Mouse (Mus musculus): ENCODE results near the gene Ssu2. TPM values are rescaled to one million over a fixed set of nuclear protein-coding genes. Genes with fewer than 3 reads are reported as not detected.

Gene Ssu2
- polyA plus RNA-seq, 1 experiment from 2014 or later: 0.28 TPM

- Histone ChIP-seq H3K4me1 (no peaks in the 10 kb centered on the region), H3K9ac (replicated peaks) (no peak overlapping the region), H3K4me3 (replicated peaks) (no peak overlapping the region), H3K27me3 (replicated peaks) (no peaks in the 10 kb centered on the region), H3K36me3 (no peaks in the 10 kb centered on the region), H3K9me3 (replicated peaks) (no peaks in the 10 kb centered on the region), H3K27ac (replicated peaks) (no peak overlapping the region), H3K4me2 (no peak overlapping the region)
- no peak for ATAC-seq (ENCODE audit: low FRiP score)
- 73% methylated on average over 6 of the region's 6 CpGs for WGBS
Measured at GRCm38 (mm10) chr6:112337667-112338066, 50.2 kb downstream of the Ssu2 start.

- Histone ChIP-seq H3K4me1 (peaks cover 3% of the 10 kb centered on the region; the same call in 1 of the 2 replicates), H3K9me3 (replicated peaks) (no peaks in the 10 kb centered on the region), H3K27me3 (replicated peaks) (no peaks in the 10 kb centered on the region), H3K4me2 (no peak overlapping the region), H3K27ac (replicated peaks) (no peak overlapping the region), H3K9ac (replicated peaks) (no peak overlapping the region), H3K4me3 (replicated peaks) (no peak overlapping the region), H3K36me3 (no peaks in the 10 kb centered on the region)
- 89% methylated on average over 5 of the region's 5 CpGs for WGBS
- no peak for ATAC-seq (ENCODE audit: low FRiP score)
Measured at GRCm38 (mm10) chr6:112333930-112334329, 53.9 kb downstream of the Ssu2 start.

GRCm38 (mm10) chr6:112331223-112331598 lies 56.6 kb downstream of the Ssu2 start:
- no peak overlapping the region for H3K4me3 ChIP-seq (replicated peaks)
- no peak overlapping the region for H3K4me2 ChIP-seq
- no peak for ATAC-seq (ENCODE audit: low FRiP score)
- WGBS: 55% methylated on average over 6 of the region's 6 CpGs
- H3K27me3 ChIP-seq (replicated peaks): no peaks in the 10 kb centered on the region
- H3K27ac ChIP-seq (replicated peaks): no peak overlapping the region
- H3K9me3 ChIP-seq (replicated peaks): no peaks in the 10 kb centered on the region
- no peaks in the 10 kb centered on the region for H3K36me3 ChIP-seq
- no peak overlapping the region for H3K9ac ChIP-seq (replicated peaks)
- H3K4me1 ChIP-seq: peaks cover 3% of the 10 kb centered on the region; the same call in 1 of the 2 replicates

GRCm38 (mm10) chr6:112330520-112331222 lies 57.2 kb downstream of the Ssu2 start:
- no peak for ATAC-seq (ENCODE audit: low FRiP score)
- peaks cover 3% of the 10 kb centered on the region; the same call in 1 of the 2 replicates for H3K4me1 ChIP-seq
- no peak overlapping the region for H3K4me3 ChIP-seq (replicated peaks)
- H3K4me2 ChIP-seq: no peak overlapping the region
- H3K27ac ChIP-seq (replicated peaks): no peak overlapping the region
- H3K9ac ChIP-seq (replicated peaks): no peak overlapping the region
- H3K27me3 ChIP-seq (replicated peaks): no peaks in the 10 kb centered on the region
- WGBS: 50% methylated on average over 5 of the region's 5 CpGs
- no peaks in the 10 kb centered on the region for H3K36me3 ChIP-seq
- no peaks in the 10 kb centered on the region for H3K9me3 ChIP-seq (replicated peaks)

- H3K9me3 ChIP-seq (replicated peaks): no peaks in the 10 kb centered on the region
- H3K27me3 ChIP-seq (replicated peaks): no peaks in the 10 kb centered on the region
- H3K4me1 ChIP-seq: peaks cover 3% of the 10 kb centered on the region; the same call in 1 of the 2 replicates
- no peak overlapping the region for H3K27ac ChIP-seq (replicated peaks)
- no peak for ATAC-seq (ENCODE audit: low FRiP score)
- H3K9ac ChIP-seq (replicated peaks): no peak overlapping the region
- H3K4me3 ChIP-seq (replicated peaks): no peak overlapping the region
- no peaks in the 10 kb centered on the region for H3K36me3 ChIP-seq
- H3K4me2 ChIP-seq: no peak overlapping the region
- WGBS: 87% methylated on average over 5 of the region's 5 CpGs
Measured at GRCm38 (mm10) chr6:112327793-112328192, 60.0 kb downstream of the Ssu2 start.

- Histone ChIP-seq H3K9me3 (replicated peaks) (no peaks in the 10 kb centered on the region), H3K36me3 (no peaks in the 10 kb centered on the region), H3K4me2 (no peak overlapping the region), H3K4me1 (no peaks in the 10 kb centered on the region; the same call in 1 of the 2 replicates), H3K27ac (replicated peaks) (no peak overlapping the region), H3K27me3 (replicated peaks) (no peaks in the 10 kb centered on the region), H3K9ac (replicated peaks) (no peak overlapping the region), H3K4me3 (replicated peaks) (no peak overlapping the region)
- ATAC-seq (ENCODE audit: low FRiP score): no peak
- WGBS: 81% methylated on average over 3 of the region's 3 CpGs
Measured at GRCm38 (mm10) chr6:112325213-112325612, 62.6 kb downstream of the Ssu2 start.

- H3K4me2 ChIP-seq: no peak overlapping the region
- no peak overlapping the region for H3K4me3 ChIP-seq (replicated peaks)
- H3K27me3 ChIP-seq (replicated peaks): no peaks in the 10 kb centered on the region
- 84% methylated on average over 5 of the region's 5 CpGs for WGBS
- H3K27ac ChIP-seq (replicated peaks): no peak overlapping the region
- no peaks in the 10 kb centered on the region for H3K9me3 ChIP-seq (replicated peaks)
- H3K4me1 ChIP-seq: no peaks in the 10 kb centered on the region
- H3K9ac ChIP-seq (replicated peaks): no peak overlapping the region
- no peaks in the 10 kb centered on the region for H3K36me3 ChIP-seq
- ATAC-seq (ENCODE audit: low FRiP score): no peak
Measured at GRCm38 (mm10) chr6:112322916-112323315, 64.9 kb downstream of the Ssu2 start.

GRCm38 (mm10) chr6:112320679-112321078 lies 67.1 kb downstream of the Ssu2 start:
- Histone ChIP-seq H3K4me3 (replicated peaks) (no peak overlapping the region), H3K4me2 (no peak overlapping the region), H3K9me3 (replicated peaks) (no peaks in the 10 kb centered on the region), H3K36me3 (no peaks in the 10 kb centered on the region), H3K4me1 (no peaks in the 10 kb centered on the region), H3K27ac (replicated peaks) (no peak overlapping the region), H3K27me3 (replicated peaks) (no peaks in the 10 kb centered on the region), H3K9ac (replicated peaks) (no peak overlapping the region)
- no peak for ATAC-seq (ENCODE audit: low FRiP score)
- 33% methylated on average over 5 of the region's 5 CpGs for WGBS

- WGBS: 87% methylated on average over 4 of the region's 4 CpGs
- H3K4me3 ChIP-seq (replicated peaks): no peak overlapping the region
- H3K9me3 ChIP-seq (replicated peaks): no peaks in the 10 kb centered on the region
- no peaks in the 10 kb centered on the region for H3K36me3 ChIP-seq
- ATAC-seq (ENCODE audit: low FRiP score): no peak
- H3K4me2 ChIP-seq: no peak overlapping the region
- no peaks in the 10 kb centered on the region for H3K27me3 ChIP-seq (replicated peaks)
- no peak overlapping the region for H3K27ac ChIP-seq (replicated peaks)
- H3K4me1 ChIP-seq: no peaks in the 10 kb centered on the region
- no peak overlapping the region for H3K9ac ChIP-seq (replicated peaks)
Measured at GRCm38 (mm10) chr6:112319449-112319848, 68.4 kb downstream of the Ssu2 start.

GRCm38 (mm10) chr6:112311385-112311784 lies 76.4 kb downstream of the Ssu2 start:
- Histone ChIP-seq H3K4me3 (replicated peaks) (no peak overlapping the region), H3K9ac (replicated peaks) (no peak overlapping the region), H3K9me3 (replicated peaks) (no peaks in the 10 kb centered on the region), H3K4me2 (no peak overlapping the region), H3K36me3 (no peaks in the 10 kb centered on the region), H3K4me1 (no peaks in the 10 kb centered on the region), H3K27ac (replicated peaks) (no peak overlapping the region), H3K27me3 (replicated peaks) (no peaks in the 10 kb centered on the region)
- WGBS: 22% methylated on average over 4 of the region's 4 CpGs
- ATAC-seq (ENCODE audit: low FRiP score): peak; percentile 47; the same call in 1 of the 2 replicates

GRCm38 (mm10) chr6:112309330-112309938 lies 78.4 kb downstream of the Ssu2 start:
- Histone ChIP-seq H3K9me3 (replicated peaks) (no peaks in the 10 kb centered on the region), H3K27me3 (replicated peaks) (no peaks in the 10 kb centered on the region), H3K4me3 (replicated peaks) (no peak overlapping the region), H3K36me3 (no peaks in the 10 kb centered on the region), H3K4me2 (no peak overlapping the region), H3K4me1 (no peaks in the 10 kb centered on the region), H3K9ac (replicated peaks) (no peak overlapping the region), H3K27ac (replicated peaks) (no peak overlapping the region)
- 38% methylated on average over 6 of the region's 6 CpGs for WGBS
- no peak for ATAC-seq (ENCODE audit: low FRiP score)
